Mouse (Mus musculus) spleen, adult 2 months (tissue): ENCODE results near the gene Pld5. TPM values are rescaled to one million over a fixed set of nuclear protein-coding genes. Genes with fewer than 3 reads are reported as not detected.

Experiments used
- DNase-seq, 2 experiments: peaks; one replicate each; pipeline versions ENCODE4 v3.0.0 to v3.0.0-alpha.2; 2012 to 2021; ENCODE audit warnings: low spot score in 2 of 2, low read depth in 1 of 2
- H3K27ac ChIP-seq: fragments of 200-500 bp; 2 replicates; pipeline ENCODE4 v1.5.1; 2012; ENCODE audit warnings: low read length, inconsistent platforms; ENCODE audit not compliant: insufficient read depth
- H3K27me3 ChIP-seq: fragments of 200-500 bp; 2 replicates; pipeline ENCODE4 v1.6.1; 2012; ENCODE audit warnings: mild to moderate bottlenecking, moderate library complexity, low read length, inconsistent platforms; ENCODE audit not compliant: control insufficient read depth, insufficient read depth
- H3K36me3 ChIP-seq: fragments of 200-500 bp; 2 replicates; pipeline ENCODE4 v1.6.1; 2012; ENCODE audit warnings: mild to moderate bottlenecking, low read length, inconsistent platforms; ENCODE audit not compliant: control insufficient read depth, insufficient read depth
- H3K4me1 ChIP-seq: fragments of 200-500 bp; 2 replicates; pipeline ENCODE4 v1.6.1; 2011; ENCODE audit warnings: inconsistent platforms; ENCODE audit not compliant: control insufficient read depth, insufficient read depth, insufficient read length
- H3K4me3 ChIP-seq: fragments of 200-500 bp; 2 replicates; pipeline ENCODE4 v1.5.1; 2011; ENCODE audit warnings: mild to moderate bottlenecking, inconsistent platforms; ENCODE audit not compliant: insufficient read depth, insufficient read length; ENCODE audit errors: extremely low read depth
- CTCF ChIP-seq: fragments of 200-500 bp; IDR thresholded peaks from 2 replicates; pipeline ENCODE4 v1.5.1; 2011; ENCODE audit warnings: mild to moderate bottlenecking, inconsistent platforms; ENCODE audit not compliant: insufficient read depth, insufficient read length, insufficient replicate concordance; ENCODE audit errors: extremely low read depth
- POLR2A ChIP-seq: fragments of 200-500 bp; IDR thresholded peaks from 2 replicates; pipeline ENCODE4 v1.6.1; 2011; ENCODE audit warnings: low read depth, low read length, inconsistent platforms
- WGBS: fragments of 180-500 bp; shearing (Covaris S2); methylation state at CpG from one replicate; pipeline ENCODE4 v1.1.7; 2018; 5-methylcytosine and 5-hydroxymethylcytosine counted together
- polyA plus RNA-seq: library from polyadenylated mRNA; depleted of rRNA; stranded (reverse); fragments of >200 nt; gene quantifications from 2 replicates; pipeline ENCODE4 v1.2.3, GENCODE M21; 2012

Gene Pld5
- polyA plus RNA-seq, 1 experiment: not detected

- TF ChIP-seq POLR2A (no peak), CTCF (no peak)
- H3K27me3 ChIP-seq: no peaks in the 10 kb centered on the region
- DNase-seq: no peak
- no peak overlapping the region for H3K4me3 ChIP-seq
- WGBS: 74% methylated on average over 4 of the region's 4 CpGs
- no peak overlapping the region for H3K27ac ChIP-seq
- no peaks in the 10 kb centered on the region for H3K4me1 ChIP-seq
- H3K36me3 ChIP-seq: no peaks in the 10 kb centered on the region
Observed at GRCm38 (mm10) chr1:175946718-175947315, 328.3 kb downstream of the Pld5 start.

GRCm38 (mm10) chr1:175943168-175943567, 331.9 kb downstream of the Pld5 start:
- Histone ChIP-seq H3K27ac (no peak overlapping the region), H3K27me3 (no peaks in the 10 kb centered on the region), H3K36me3 (no peaks in the 10 kb centered on the region), H3K4me3 (no peak overlapping the region), H3K4me1 (no peaks in the 10 kb centered on the region)
- 87% methylated on average over 7 of the region's 7 CpGs for WGBS
- TF ChIP-seq CTCF (no peak), POLR2A (no peak)
- no peak for DNase-seq

- no peak for DNase-seq
- no peak overlapping the region for H3K27ac ChIP-seq
- H3K27me3 ChIP-seq: no peaks in the 10 kb centered on the region
- TF ChIP-seq POLR2A (no peak), CTCF (no peak)
- no peaks in the 10 kb centered on the region for H3K36me3 ChIP-seq
- WGBS: 84% methylated on average over 3 of the region's 3 CpGs
- no peak overlapping the region for H3K4me3 ChIP-seq
- no peaks in the 10 kb centered on the region for H3K4me1 ChIP-seq
Observed at GRCm38 (mm10) chr1:175938731-175939130, 336.4 kb downstream of the Pld5 start.

- Histone ChIP-seq H3K27ac (no peak overlapping the region), H3K27me3 (no peaks in the 10 kb centered on the region), H3K4me3 (no peak overlapping the region), H3K36me3 (no peaks in the 10 kb centered on the region), H3K4me1 (no peaks in the 10 kb centered on the region)
- no peak for TF ChIP-seq CTCF
- no peak for TF ChIP-seq POLR2A
- DNase-seq: peak; percentile 1 to 8
- 19% methylated on average over 11 of the region's 11 CpGs for WGBS
Observed at GRCm38 (mm10) chr1:175936282-175936737, 338.8 kb downstream of the Pld5 start.

GRCm38 (mm10) chr1:175931391-175931790, 343.7 kb downstream of the Pld5 start:
- H3K27me3 ChIP-seq: no peaks in the 10 kb centered on the region
- 86% methylated on average over 5 of the region's 5 CpGs for WGBS
- H3K36me3 ChIP-seq: no peaks in the 10 kb centered on the region
- no peak for DNase-seq
- H3K4me1 ChIP-seq: no peaks in the 10 kb centered on the region
- H3K4me3 ChIP-seq: no peak overlapping the region
- H3K27ac ChIP-seq: no peak overlapping the region
- TF ChIP-seq POLR2A (no peak), CTCF (no peak)

GRCm38 (mm10) chr1:175923848-175924787, 351.0 kb downstream of the Pld5 start:
- Histone ChIP-seq H3K4me1 (no peaks in the 10 kb centered on the region), H3K27me3 (no peaks in the 10 kb centered on the region), H3K36me3 (no peaks in the 10 kb centered on the region), H3K4me3 (no peak overlapping the region), H3K27ac (no peak overlapping the region)
- no peak for TF ChIP-seq POLR2A
- peak; percentile 61; the same call in 1 of the 2 replicates for TF ChIP-seq CTCF
- WGBS: 48% methylated on average over 7 of the region's 7 CpGs
- DNase-seq: peak; percentile 18 to 65

- H3K36me3 ChIP-seq: no peaks in the 10 kb centered on the region
- no peak for TF ChIP-seq CTCF
- TF ChIP-seq POLR2A: no peak
- no peak for DNase-seq
- H3K27me3 ChIP-seq: no peaks in the 10 kb centered on the region
- 91% methylated on average over 8 of the region's 8 CpGs for WGBS
- no peaks in the 10 kb centered on the region for H3K4me1 ChIP-seq
- no peak overlapping the region for H3K27ac ChIP-seq
- no peak overlapping the region for H3K4me3 ChIP-seq
Observed at GRCm38 (mm10) chr1:175921091-175921490, 354.0 kb downstream of the Pld5 start.
